Mouse (Mus musculus) brain, embryonic 14.5 days (tissue): ENCODE measurements at regions not wholly inside any gene's neighbourhood (a gene's known extent, or its start where the extent isn't known, plus 50 kb on each side); places are given as distances from the start of the nearest gene placed in this dataset.

ENCODE experiments used
- CTCF ChIP-seq: fragments of 200-500 bp; IDR thresholded peaks from 2 replicates; pipeline ENCODE4 v1.5.1; 2012; ENCODE audit warnings: inconsistent platforms, mild to moderate bottlenecking, moderate library complexity, borderline replicate concordance; ENCODE audit not compliant: insufficient read depth, insufficient read length; ENCODE audit errors: extremely low read depth
- POLR2A ChIP-seq: fragments of 200-500 bp; IDR thresholded peaks from 2 replicates; pipeline ENCODE4 v1.6.1; 2012; ENCODE audit warnings: mild to moderate bottlenecking, inconsistent platforms, borderline replicate concordance; ENCODE audit not compliant: poor library complexity, insufficient read depth, insufficient read length, severe bottlenecking; ENCODE audit errors: extremely low read depth

GRCm38 (mm10) chr16:80266151-80266617, 934.3 kb upstream of the Ncam2 start:
- no peak for TF ChIP-seq CTCF
- no peak for TF ChIP-seq POLR2A
